Mouse (Mus musculus): Measurements from ENCODE around the gene Ppp1cc.
"Not testable (repeated sequence)": the region's sequence is repeated elsewhere in the genome, so short reads cannot be mapped to it uniquely, and the experiment has no call there.

Gene Ppp1cc

DNA sequence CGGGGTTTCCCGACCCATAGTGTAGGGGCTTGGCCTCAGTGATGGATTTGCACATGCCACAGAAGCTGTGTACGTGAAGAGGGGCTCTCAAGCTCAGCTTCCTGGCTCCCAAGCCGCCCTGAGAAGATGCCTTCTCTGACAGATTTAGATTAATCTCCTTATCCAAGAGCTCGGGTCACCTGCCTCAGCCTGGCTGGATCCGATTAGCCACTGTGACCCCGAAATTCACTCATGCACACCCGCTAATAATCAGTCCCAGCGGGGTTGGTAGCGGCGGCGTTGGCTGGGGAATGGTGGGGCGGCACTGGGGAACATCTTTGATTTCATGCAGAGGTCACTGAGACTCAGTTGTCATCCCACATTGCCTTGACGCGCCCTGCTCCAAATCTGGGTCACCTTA lies 19.2 kb upstream of the Ppp1cc start:
- no peak for DNase-seq

- not testable (repeated sequence) for DNase-seq
Measured at GRCm38 (mm10) chr5:122139771-122140170, 18.3 kb upstream of the Ppp1cc start.

DNA sequence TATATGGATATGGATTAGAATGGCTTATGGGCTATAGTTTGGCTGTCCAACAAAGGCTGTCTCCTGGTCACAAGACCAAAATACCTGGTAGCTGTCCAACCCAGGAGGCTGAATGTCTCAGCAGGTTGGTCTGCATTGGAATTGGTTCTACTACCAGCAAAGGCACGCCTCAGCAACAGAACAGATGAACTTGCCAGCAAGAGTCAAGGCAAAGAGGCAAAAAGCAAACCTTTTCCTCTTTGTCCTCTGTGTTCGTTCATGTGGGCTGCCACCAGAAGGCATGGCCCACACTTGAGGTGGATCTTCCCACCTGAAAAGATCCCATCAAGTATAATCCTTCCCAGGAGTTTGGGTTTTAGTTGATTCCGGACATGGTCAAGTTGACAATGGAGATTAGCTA lies 17.4 kb upstream of the Ppp1cc start, which contains the start of gene Ccdc63:
TSS of gene Ccdc63 (minus strand) at position 101 of the 400 bp plus-strand sequence.
- no peak for DNase-seq

DNA sequence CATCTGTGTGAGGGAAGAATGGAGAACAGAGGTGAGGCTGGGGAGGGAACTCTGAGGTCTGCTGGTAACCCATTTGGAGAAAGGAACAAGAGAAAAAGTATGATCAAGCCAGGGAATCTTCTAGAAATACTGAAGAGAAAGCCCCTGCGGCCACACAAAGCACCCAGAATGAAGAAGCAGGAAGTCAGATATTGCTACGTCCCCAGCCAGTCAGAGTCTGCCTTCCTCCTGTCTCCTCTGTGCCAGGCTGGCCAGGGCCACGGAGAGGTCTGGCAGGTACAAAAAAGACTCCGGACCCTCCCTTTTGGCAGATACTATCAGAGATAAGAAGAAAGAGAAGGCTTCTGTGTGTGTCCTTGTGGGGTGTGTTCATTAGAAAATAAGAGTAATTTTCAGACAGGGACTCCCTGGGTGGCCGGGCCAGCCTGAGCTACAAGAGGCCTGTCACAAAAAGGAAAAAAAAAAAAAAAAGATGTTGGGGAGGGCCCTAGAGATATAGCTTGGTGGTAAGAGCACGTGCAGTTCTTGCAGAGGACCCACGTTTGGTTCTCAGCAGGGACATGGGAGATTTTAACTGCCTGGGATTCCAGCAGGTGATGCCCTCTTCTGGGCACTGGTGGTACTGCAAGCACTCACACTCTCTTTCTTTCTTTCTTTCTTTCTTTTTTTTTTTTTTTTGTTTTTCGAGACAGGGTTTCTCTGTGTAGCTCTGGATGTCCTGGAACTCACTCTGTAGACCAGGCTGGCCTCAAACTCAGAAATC lies 15.7 kb upstream of the Ppp1cc start:
- DNase-seq: peak in 1 of 2 experiments; percentile 73

GRCm38 (mm10) chr5:122143543-122143942 lies 14.5 kb upstream of the Ppp1cc start:
- peak; percentile 23 to 48 for DNase-seq

DNA sequence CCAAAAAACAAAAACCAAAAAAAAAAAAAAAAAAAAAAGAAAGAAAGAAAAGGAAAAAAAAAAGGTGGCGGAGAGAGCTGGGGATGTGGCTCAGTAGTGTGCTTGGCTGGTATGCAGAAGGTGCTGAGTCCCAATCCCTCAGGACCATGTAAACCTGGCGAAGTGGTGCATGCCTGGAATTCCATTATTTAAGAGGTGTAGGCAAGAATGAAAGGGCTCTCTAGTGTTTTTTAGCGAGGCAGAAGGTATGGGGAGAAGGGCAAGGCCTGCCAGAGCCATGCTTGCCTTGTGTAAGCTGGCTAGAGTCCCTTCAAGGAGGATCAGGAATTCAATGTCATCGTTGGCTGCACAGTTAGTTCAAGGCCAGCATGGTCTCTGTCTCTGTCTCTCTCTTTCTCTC lies 13.3 kb upstream of the Ppp1cc start:
- DNase-seq: no peak

DNA sequence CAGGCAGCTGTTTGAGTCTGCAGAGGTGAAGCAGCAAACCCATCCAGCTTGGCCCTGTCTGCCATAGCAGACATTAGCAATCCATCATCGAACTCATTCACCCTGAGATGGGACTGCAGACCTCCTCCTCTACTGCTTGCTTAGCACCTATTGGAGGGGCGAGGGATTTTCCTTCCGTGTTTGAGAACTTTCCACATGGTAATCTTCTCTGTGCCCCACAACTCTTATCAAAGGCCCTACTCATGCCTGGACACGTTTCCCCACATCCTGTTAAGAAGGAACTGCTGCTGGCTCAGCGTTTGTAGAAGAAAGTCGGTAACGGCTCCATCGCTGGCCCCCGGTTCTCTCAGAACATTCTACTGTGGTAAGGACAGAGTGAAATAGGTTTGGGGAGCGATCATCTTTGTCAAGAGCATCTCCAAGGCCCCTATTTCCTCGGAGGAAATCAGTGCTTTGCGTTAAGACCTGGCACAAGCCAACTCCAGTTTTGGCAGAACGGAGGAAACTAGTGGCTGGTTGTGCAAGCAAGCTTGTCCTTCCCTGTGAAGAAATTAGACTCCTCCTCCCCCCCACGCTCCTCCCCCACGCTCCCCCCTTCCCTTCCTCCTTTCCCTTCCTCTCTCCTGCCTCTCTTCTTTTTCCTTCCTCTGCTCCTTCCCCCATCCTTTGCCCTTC lies 12.6 kb upstream of the Ppp1cc start:
- DNase-seq: peak; percentile 52 to 62

DNA sequence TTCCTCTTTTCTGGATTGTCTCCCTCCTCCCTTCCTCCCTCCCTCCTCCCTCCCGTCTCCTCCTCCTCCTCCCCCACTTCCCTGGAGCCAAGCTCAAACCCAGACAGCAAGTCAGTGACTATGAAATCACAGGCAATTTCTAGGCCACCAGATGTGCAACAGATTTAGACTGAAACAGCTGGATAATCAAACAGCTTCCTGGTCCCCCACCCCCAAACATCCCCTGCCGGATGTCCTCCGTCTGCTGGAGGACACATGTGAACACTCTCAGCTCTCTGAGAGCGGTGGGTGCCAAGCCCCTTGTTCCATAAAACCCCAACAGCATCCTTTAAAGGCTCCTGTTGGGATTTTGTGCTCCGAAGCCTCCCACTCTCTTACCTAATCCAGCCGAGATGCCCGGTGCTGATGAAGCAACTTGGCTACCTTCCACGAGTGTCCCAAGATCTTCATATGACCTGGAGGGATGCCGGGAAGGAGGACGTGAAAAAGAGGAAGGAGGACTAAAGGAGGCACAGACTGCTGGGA lies 12.0 kb upstream of the Ppp1cc start:
- peak; percentile 67 to 76 for DNase-seq

DNA sequence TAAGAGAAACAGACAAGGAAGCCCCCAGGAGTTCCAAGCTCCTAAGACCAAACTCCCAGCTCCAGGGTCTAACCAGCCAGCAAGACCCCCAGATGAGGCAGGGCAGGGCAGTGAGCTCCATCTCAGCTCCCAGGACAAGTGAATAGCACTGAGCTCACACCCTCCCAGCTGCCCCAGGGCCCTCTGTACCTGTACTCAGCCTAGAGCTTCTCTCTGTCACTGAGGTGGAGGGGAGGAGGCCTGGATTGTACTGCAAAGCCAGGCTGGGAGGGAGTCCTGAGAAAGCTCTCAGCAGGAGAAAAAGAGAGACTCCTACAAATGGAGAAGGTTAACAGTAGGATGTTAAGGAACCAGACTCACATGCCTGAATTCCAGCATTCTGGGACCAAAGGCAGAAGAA lies 11.5 kb upstream of the Ppp1cc start:
- DNase-seq: no peak

- DNase-seq: no peak
Measured at GRCm38 (mm10) chr5:122148107-122148506, 10.0 kb upstream of the Ppp1cc start.

GRCm38 (mm10) chr5:122149259-122149658 lies 8.8 kb upstream of the Ppp1cc start:
- no peak for DNase-seq

DNA sequence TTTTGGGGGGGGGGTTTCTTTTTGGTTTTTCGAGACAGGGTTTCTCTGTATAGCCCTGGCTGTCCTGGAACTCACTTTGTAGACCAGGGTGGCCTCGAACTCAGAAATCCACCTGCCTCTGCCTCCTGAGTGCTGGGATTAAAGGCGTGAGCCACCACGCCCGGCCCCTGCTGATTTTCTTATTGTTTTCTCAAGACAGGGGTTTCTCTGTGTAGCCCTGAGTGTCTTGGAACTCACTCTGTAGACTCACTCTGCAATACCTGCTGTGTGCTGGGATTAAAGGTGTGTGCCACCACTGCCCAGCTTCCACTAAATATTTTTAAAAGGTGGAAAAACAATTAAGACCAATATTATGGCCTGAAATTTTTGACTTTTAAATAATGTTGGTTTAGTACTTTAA lies 5.6 kb upstream of the Ppp1cc start:
- DNase-seq: not testable (repeated sequence)

GRCm38 (mm10) chr5:122154006-122154405 lies 4.1 kb upstream of the Ppp1cc start:
- no peak for DNase-seq

- peak in 1 of 2 experiments; percentile 32 for DNase-seq
Measured at GRCm38 (mm10) chr5:122154782-122155181, 3.3 kb upstream of the Ppp1cc start.

- no peak for DNase-seq
Measured at GRCm38 (mm10) chr5:122155613-122156012, 2.5 kb upstream of the Ppp1cc start.

- peak in 1 of 2 experiments; percentile 24 for DNase-seq
Measured at GRCm38 (mm10) chr5:122156486-122156885, 1.6 kb upstream of the Ppp1cc start.

DNA sequence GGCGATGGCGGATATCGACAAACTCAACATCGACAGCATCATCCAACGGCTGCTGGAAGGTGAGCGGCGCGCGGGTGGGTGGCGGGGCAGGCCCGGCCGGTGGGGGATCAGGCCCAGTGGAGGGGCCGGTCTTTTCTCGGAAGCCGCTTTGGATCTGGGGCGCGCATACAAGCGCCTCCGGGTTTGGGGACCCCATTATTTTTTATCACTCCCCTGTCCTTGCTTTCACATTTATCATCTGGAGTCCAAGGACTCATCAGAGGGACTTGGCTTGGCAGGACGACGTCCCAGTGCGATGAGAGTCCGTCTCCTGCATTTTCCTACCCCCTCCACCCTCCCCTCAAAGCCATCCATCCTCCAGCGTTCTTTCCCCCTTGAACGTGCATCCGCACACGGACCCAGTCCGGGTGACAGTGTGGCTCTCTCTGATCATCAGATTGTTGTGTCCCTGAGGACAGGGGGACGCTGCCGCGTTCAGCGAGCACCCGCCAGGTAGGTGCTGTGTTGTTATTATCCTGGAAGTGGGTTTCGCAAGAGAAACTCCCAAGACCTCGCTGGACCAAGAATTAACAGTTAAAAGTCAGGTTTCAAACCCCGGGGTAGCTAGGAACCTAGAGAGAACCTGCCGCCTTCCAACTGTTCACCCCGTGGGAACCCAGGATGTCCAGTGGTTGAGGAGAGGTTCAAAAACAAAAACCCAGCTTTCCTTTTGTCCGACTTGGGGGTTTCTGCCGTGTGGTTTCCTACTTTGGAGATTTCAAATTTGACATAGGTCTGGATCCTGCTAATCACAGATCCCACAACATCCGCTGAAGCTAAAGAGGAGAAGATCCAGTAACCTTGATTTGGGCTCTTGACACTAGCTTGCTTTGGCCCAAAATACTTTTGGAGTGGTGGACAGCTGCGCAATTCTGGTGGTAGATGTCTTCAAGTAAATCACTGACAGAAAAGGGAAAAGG lies 758 bp downstream of the Ppp1cc start:
- peak in 1 of 2 experiments; percentile 52 for DNase-seq

DNA sequence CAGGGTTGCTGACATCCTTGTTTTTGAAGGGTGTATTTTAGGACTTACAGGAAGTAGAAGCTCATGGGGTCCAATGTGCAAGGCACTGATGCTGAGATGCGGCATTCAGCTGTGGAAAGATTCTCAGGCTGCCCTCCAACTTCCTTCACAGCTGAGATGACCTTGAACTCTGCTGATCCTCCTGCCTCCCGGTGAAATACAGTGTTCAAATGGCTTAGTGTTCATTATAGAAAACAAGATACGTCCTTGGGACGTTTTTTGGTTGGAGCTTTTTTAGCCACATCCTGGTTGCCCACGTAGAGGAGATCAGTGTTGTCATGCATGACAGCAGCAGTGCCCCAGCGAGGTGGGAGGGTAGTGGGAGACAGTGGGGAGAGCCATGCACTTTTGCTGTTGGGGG lies 5.1 kb downstream of the Ppp1cc start:
- DNase-seq: peak in 1 of 2 experiments; percentile 41

DNA sequence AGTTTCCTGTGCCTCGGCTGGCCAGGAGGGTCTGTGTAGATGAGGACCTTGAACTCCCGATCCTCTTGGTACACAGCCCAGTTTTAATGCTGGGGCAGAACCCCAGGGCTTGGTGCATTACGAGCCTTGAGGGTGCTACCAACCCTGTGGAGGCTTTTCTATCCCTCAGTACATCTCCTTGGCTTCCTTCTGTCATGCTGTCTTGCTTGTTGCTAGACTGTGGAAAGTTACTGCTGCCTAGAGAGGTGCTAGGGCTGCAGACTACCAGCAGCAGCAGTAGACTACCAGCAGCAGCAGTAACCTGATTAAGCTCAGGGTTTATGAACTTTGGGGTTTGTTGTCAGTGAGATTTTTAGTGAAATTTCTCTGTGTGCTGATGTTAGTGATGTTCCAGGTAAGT lies 5.9 kb downstream of the Ppp1cc start:
- no peak for DNase-seq

DNA sequence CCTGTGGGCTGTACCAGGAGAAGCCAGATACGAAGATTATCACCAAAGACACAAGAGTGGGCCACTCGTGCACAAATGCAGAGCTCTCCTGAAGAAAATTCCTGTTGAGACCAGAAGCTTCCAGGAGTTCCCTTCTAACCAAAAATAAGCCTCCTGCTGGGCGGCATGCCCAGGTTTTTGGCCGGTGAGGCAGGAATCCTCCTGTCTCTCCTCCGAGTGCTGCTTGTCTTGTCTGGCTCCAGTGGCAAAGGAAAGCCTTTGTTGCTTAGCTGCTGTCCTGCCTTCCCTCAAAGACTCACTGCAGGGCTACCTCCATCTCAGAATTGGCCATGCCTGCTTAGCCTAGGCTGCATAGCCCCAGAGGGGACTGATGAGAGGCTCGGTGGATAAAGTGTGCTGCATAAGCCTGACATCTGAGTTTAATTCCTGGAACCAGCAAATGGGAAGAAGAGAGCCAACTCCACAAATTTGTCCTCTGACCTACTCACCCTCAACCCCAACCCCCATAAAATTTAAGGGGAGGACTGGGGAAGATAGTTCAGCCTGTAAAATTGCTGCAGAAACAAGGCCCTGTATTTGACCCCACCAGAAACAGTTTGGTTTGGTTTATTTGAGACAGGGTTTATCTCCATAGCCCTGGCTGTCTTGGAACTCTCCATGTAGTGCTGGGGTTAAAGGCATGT lies 7.3 kb downstream of the Ppp1cc start:
- DNase-seq: peak in 1 of 2 experiments; percentile 36

DNA sequence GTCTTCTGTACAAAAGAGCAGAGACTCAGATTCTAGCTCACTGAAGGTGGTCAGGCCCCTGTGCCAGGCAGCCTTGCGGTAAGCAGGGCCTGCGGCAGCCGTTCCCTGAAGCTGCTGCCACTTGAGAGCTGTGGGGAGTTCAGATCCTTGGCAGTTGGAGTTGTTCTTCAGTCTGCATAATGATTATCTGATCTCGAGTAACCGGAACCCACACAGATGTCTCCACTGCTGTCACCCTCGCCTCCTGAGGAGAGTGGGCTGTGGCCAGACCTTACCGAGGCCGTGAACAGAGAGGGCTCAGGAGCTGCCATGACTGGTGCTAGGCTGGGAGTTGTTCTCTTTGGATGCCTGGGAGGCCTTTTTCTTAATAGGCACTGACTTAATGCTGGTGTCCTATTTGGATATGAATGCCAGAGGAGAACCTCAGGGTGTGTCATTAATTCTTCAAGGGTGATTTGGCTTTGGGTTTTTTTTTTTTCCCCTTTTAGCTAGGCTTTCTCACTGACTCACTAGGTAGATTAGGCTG lies 8.6 kb downstream of the Ppp1cc start:
- no peak for DNase-seq

Data from kidney, postnatal 25 days (tissue).